Mouse (Mus musculus): Measurements from ENCODE around the gene Lefty1.
"Not testable (repeated sequence)": the region's sequence is repeated elsewhere in the genome, so short reads cannot be mapped to it uniquely, and the experiment has no call there.

Lefty1 gene

GRCm38 (mm10) chr1:180913797-180914196, 21.0 kb upstream of the Lefty1 start:
- in situ Hi-C loops (cut with MboI; ENCODE audit: low pct_unique_long_range_greater_than_20kb in 1 of 2, low sequenced_read_pairs in 2 of 2, unreplicated experiment in 1 of 2): no loop called here

GRCm38 (mm10) chr1:180916425-180916824, 18.4 kb upstream of the Lefty1 start:
- in situ Hi-C loops (cut with MboI; ENCODE audit: low pct_unique_long_range_greater_than_20kb in 1 of 2, low sequenced_read_pairs in 2 of 2, unreplicated experiment in 1 of 2): no loop called here

DNA sequence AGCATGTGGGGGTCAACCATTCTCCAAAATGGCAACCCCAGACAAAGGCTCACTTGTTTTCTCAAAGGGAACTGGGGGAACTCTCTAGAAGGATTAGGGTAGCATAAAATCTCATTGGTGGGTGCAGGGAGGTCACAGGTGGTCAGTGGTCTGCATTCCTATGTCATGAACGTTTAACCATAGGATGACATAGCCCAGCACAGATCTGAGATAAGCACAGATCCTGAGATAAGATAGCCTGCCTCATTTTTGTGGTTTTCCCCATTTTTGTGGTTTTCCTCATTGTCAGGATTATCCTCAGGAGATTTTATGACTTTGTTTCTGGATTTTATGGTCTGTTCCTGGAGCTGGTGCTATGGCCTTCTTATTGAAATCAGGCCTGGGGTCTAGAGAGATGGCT, 17.8 kb upstream of the Lefty1 start:
- in situ Hi-C loops (cut with MboI; ENCODE audit: low pct_unique_long_range_greater_than_20kb in 1 of 2, low sequenced_read_pairs in 2 of 2, unreplicated experiment in 1 of 2): no loop called here

GRCm38 (mm10) chr1:180919686-180920085, 15.1 kb upstream of the Lefty1 start:
- in situ Hi-C loops (cut with MboI; ENCODE audit: low pct_unique_long_range_greater_than_20kb in 1 of 2, low sequenced_read_pairs in 2 of 2, unreplicated experiment in 1 of 2): loop anchor here (5.0 kb wide), 2 partner anchors 32 to 53 kb away; no protein-coding TSS in a partner anchor

DNA sequence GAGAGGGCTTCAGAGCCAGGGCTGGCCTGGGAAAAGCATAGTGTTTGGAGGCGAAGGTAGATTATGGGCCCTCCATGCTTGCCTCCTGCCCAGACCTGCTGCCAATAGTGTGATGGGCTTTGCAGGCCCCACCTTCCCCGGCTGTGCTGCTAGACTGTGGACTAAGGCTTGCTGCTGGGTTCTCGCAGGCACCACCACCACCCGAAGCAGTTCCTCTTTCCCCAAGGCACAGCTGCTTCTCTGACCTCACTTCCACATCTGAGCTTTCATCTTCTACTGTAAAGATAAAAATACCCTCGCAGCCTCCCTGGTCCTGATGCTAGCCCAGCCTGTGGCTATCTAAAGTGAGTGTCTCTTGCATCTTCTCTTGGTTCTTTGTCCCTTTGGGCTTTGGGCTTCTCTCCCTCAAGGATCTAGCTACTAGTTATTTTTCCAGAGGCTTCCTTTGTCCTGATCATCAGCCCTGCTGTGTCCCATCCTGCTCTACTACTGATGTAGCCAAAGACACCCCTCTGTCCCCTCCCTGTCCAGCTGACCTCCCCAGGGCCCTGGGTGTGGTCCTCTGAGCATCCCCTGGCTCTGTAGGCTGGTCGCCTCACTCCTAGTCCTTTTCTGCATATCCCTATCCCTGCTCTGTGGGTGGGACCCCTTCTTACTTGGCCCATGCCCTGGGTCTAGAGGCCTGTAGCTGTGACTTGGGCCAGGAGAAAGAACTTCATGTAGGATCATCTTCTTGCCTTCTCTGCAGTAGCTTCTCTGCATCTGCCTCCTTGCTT, 12.4 kb upstream of the Lefty1 start:
- in situ Hi-C loops (cut with MboI; ENCODE audit: low pct_unique_long_range_greater_than_20kb in 1 of 2, low sequenced_read_pairs in 2 of 2, unreplicated experiment in 1 of 2): loop anchor here (5.0 kb wide), 2 partner anchors 35 to 50 kb away; no protein-coding TSS in a partner anchor

DNA sequence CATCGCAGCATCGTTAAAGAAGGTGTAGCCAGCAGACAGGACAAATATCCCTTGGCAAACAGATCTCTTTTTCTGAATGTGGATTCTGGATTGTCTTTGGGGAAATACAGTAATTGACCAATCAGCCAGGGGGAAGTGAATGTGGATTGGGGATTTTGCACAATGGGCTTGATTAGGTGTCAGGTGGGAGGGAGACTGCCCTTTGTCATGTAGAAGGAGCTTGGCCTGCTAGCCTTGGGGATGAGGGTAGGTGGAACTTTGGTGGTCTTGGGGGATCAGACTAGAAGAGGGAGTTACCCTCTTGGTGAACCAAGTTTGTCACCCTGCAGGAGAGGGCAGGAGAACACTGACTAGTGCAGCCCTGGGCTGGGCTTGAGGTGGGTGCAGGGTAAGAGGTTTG, 10.1 kb upstream of the Lefty1 start:
- in situ Hi-C loops (cut with MboI; ENCODE audit: low pct_unique_long_range_greater_than_20kb in 1 of 2, low sequenced_read_pairs in 2 of 2, unreplicated experiment in 1 of 2): loop anchor here (5.0 kb wide), 2 partner anchors 37 to 48 kb away; no protein-coding TSS in a partner anchor

GRCm38 (mm10) chr1:180926286-180926685, 8.5 kb upstream of the Lefty1 start:
- in situ Hi-C loops (cut with MboI; ENCODE audit: low pct_unique_long_range_greater_than_20kb in 1 of 2, low sequenced_read_pairs in 2 of 2, unreplicated experiment in 1 of 2): no loop called here

DNA sequence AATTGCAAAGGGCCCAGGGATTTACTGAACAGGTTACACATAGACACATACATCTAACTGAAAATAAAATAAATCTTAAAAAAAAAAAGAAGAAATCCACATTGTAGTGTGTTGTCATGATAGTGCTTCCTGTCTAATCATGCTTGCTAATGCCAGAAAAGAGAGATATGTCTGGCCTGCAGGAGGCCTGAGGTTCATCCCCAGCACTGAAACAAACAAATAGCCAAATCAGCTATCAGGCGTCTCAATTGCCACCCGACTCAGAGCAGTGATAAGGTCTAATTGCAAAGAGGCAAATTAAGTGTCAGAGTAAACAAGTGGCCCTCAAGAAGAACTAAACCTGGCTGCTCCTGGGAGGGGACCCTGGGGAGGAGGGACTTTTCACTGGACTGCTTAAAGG, 5.2 kb upstream of the Lefty1 start:
- in situ Hi-C loops (cut with MboI; ENCODE audit: low pct_unique_long_range_greater_than_20kb in 1 of 2, low sequenced_read_pairs in 2 of 2, unreplicated experiment in 1 of 2): no loop called here

DNA sequence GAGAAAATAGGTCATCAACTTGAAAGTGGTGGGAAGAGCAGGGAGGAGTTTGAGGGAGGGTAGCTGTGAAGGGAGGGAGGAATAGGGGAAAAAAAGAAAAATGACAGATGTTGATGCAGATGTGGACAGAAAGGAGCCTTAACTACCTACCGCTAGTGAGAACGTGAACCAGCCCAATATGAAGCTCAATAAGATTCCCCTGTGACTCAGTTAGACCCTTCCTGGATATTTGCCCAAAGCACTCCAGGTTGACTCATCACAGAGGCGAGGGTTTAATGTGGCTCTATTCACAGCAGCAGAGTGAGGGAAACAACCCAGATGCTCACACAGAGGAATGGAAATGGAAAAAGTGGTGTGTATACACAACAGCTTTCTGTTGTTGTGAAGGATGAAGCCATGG, 3.7 kb upstream of the Lefty1 start:
- in situ Hi-C loops (cut with MboI; ENCODE audit: low pct_unique_long_range_greater_than_20kb in 1 of 2, low sequenced_read_pairs in 2 of 2, unreplicated experiment in 1 of 2): no loop called here

GRCm38 (mm10) chr1:180933659-180934058, 1.2 kb upstream of the Lefty1 start:
- in situ Hi-C loops (cut with MboI; ENCODE audit: low pct_unique_long_range_greater_than_20kb in 1 of 2, low sequenced_read_pairs in 2 of 2, unreplicated experiment in 1 of 2): no loop called here

GRCm38 (mm10) chr1:180936610-180937398, 2.0 kb downstream of the Lefty1 start:
- in situ Hi-C loops (cut with MboI; ENCODE audit: low pct_unique_long_range_greater_than_20kb in 1 of 2, low sequenced_read_pairs in 2 of 2, unreplicated experiment in 1 of 2): not testable (repeated sequence)

GRCm38 (mm10) chr1:180937631-180938030, 2.8 kb downstream of the Lefty1 start:
- in situ Hi-C loops (cut with MboI; ENCODE audit: low pct_unique_long_range_greater_than_20kb in 1 of 2, low sequenced_read_pairs in 2 of 2, unreplicated experiment in 1 of 2): not testable (repeated sequence)

DNA sequence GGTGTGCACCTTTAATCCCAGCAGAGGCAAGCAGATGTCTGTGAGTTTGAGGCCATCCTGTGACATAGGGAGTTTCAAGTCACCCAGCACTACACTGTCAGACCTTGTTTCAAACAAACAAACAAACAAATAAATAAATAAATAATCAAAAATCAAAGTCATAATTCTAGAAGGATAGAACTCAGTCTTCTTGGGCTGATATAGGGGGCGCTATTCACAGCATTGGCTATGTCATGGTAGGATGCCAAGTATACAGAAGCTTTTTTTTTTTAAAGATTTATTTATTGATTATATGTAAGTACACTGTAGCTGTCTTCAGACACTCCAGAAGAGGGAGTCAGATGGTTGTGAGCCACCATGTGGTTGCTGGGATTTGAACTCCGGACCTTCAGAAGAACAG, 4.0 kb downstream of the Lefty1 start:
- in situ Hi-C loops (cut with MboI; ENCODE audit: low pct_unique_long_range_greater_than_20kb in 1 of 2, low sequenced_read_pairs in 2 of 2, unreplicated experiment in 1 of 2): not testable (repeated sequence)

GRCm38 (mm10) chr1:180940776-180941460, 6.1 kb downstream of the Lefty1 start:
- in situ Hi-C loops (cut with MboI; ENCODE audit: low pct_unique_long_range_greater_than_20kb in 1 of 2, low sequenced_read_pairs in 2 of 2, unreplicated experiment in 1 of 2): no loop called here

GRCm38 (mm10) chr1:180941726-180942125, 6.9 kb downstream of the Lefty1 start:
- in situ Hi-C loops (cut with MboI; ENCODE audit: low pct_unique_long_range_greater_than_20kb in 1 of 2, low sequenced_read_pairs in 2 of 2, unreplicated experiment in 1 of 2): no loop called here

DNA sequence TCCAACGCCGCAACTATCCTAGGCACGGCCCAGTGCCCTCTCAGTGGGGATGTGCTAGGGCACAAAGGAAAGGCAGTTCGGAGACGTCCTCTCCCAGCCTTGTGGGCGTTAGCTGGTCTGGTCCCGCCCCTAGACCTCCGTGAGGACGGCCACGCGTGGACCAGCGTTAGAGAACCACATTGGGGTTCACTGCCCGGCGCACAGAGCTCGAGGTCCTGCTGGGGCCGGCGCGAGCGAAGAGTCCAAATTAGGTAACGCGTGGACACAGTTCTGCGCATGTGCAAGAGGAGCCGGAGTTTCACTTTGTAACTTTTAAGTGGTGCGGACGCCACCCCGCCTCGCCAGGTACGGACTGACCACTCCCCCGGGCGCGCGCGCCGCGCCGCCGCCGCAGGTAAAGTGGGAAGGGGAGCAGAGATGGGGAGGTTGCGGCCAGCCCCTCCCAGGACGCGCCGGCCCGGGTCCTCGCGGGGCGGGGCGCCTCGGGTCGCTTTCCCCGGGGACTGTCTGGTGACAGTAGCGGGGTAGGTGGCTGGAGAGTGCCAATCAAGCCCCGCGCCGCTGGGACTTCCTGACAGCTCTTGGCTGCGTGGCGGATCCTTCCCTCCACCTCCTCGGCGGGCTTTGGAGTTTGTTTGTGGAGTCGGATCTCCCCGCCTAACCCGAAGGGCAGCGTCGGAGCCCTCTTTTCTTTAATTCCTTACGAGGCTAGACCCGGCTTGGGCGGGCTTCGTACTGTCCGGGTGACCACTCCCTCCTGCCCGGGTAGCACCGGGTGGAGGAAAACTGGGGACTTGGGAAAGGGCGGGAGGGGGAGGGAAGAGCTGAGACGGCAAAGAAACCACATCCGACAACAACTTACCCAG, 7.6 kb downstream of the Lefty1 start, which contains the start of gene Tmem63a:
Gene Tmem63a (plus strand): TSS at position 179 of the 866 bp plus-strand sequence.
- in situ Hi-C loops (cut with MboI; ENCODE audit: low pct_unique_long_range_greater_than_20kb in 1 of 2, low sequenced_read_pairs in 2 of 2, unreplicated experiment in 1 of 2): no loop called here

DNA sequence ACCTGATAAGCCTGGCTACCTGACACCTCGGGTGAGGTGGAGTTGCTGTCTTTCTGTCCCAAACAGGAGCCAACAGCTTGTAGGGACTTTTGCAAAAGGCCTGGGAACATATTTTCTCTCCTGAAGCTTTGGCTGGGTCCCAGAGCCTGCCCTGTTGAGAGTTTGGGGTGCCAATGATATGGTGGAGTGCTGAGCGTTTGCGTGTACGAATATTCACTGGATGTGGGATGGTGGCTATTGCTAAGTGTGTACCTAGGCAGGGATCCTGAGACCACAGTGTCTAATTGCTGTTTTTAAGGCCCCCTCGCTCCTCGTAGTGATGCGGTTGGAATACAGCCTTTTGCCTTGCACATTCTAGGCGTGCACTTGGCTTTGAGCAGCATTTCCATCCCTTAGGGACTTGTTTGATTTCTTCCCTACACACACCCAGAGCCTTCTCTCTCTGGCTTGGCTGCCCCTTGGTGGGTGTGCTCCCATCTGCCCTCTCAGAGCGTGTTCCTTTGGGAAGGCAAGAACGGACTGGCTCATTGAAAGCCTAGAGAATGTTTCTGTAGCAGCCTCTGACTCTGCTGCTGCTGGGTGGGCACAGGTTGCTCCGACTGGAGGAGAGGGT, 8.3 kb downstream of the Lefty1 start:
- in situ Hi-C loops (cut with MboI; ENCODE audit: low pct_unique_long_range_greater_than_20kb in 1 of 2, low sequenced_read_pairs in 2 of 2, unreplicated experiment in 1 of 2): no loop called here

- in situ Hi-C loops (cut with MboI; ENCODE audit: low pct_unique_long_range_greater_than_20kb in 1 of 2, low sequenced_read_pairs in 2 of 2, unreplicated experiment in 1 of 2): no loop called here
Measured at GRCm38 (mm10) chr1:180943896-180944295, 9.1 kb downstream of the Lefty1 start.
